Mouse (Mus musculus): ENCODE measurements at regions not wholly inside any gene's neighbourhood (a gene's known extent, or its start where the extent isn't known, plus 50 kb on each side); places are given as distances from the start of the nearest gene placed in this dataset.

DNA sequence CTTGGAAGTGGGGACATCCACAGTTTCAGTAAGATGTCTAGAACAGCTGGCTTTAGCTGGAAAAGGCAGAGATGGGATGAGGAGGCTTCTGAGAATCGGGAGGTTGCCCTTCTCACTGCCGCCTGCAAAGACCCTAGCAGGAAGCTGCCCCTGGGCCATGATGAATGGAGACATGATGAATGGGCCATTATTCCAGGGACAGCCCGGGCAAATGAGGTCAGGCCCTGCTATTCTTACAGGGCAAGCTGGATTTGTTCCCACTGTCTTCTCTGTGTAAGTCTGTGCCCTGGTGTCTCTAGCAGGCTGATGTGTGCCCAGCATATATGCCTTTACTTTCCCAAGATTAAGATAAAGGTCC is 51.1 kb upstream of the Iqsec3 start:
- DNase-seq (ENCODE audit: low spot score): no peak
- no peaks in the 10 kb centered on the region for H3K4me1 ChIP-seq (ENCODE audit: control insufficient read depth, insufficient read depth, low read length)
- H3K4me3 ChIP-seq (ENCODE audit: low read depth, low read length): no peak overlapping the region
- H3K4me2 ChIP-seq (ENCODE audit: low read depth, low read length): no peak overlapping the region
- no peak for ATAC-seq (ENCODE audit: low read depth)
- no peaks in the 10 kb centered on the region for H3K9me3 ChIP-seq (ENCODE audit: control insufficient read depth, low read length)
- H3K36me3 ChIP-seq (ENCODE audit: control insufficient read depth, insufficient read depth, low read length): no peaks in the 10 kb centered on the region
- H3K27me3 ChIP-seq (replicated peaks; ENCODE audit: control insufficient read depth, insufficient read depth, low read length): no peaks in the 10 kb centered on the region
- WGBS: 24% methylated on average over 3 of the region's 3 CpGs
- H3K9ac ChIP-seq (ENCODE audit: low read depth, low read length): no peak overlapping the region
- H3K27ac ChIP-seq (replicated peaks; ENCODE audit: low read depth, low read length): no peak overlapping the region

DNA sequence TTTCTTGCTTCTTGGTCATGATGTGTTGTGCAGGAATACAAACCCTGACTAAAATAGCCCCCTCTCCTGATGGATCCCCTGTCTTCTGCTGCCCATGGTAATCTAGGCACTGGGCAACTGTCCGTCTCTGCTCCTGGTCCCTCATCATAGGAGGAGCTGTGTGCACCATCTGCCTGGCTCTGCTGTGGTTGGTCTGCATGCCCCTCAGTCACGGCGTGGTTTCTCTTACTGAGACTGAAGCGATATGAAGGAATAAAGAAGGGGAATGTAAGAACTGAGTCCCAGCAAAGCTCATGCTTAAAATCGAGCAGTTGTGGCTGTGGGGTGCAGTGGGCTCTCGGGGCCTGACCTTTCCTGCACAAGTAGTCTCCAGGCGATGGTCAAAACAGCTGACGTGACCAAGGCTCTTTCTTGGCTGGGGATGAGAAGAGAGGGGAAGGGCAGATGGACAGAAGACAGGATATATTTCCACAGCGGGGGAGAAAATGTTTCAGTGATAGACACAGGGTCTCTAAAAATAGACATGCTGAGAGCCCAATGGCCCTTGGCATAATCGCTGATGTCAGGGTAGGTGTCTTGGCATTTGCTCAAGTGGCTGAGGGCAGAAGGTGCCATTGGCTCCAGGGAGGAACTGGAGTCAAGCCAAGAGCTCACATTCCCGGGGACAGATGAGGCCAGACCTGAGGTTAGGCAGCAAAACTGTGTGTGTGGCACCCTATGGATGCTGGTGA is 50.6 kb upstream of the Iqsec3 start:
- 69% methylated on average over 11 of the region's 11 CpGs for WGBS
- ATAC-seq (ENCODE audit: low read depth) (no peak), DNase-seq (ENCODE audit: low spot score) (no peak)
- no peak overlapping the region for H3K4me2 ChIP-seq (ENCODE audit: low read depth, low read length)
- H3K27ac ChIP-seq (replicated peaks; ENCODE audit: low read depth, low read length): no peak overlapping the region
- no peaks in the 10 kb centered on the region for H3K4me1 ChIP-seq (ENCODE audit: control insufficient read depth, insufficient read depth, low read length)
- no peak overlapping the region for H3K9ac ChIP-seq (ENCODE audit: low read depth, low read length)
- no peak overlapping the region for H3K4me3 ChIP-seq (ENCODE audit: low read depth, low read length)
- H3K27me3 ChIP-seq (replicated peaks; ENCODE audit: control insufficient read depth, insufficient read depth, low read length): no peaks in the 10 kb centered on the region
- no peaks in the 10 kb centered on the region for H3K9me3 ChIP-seq (ENCODE audit: control insufficient read depth, low read length)
- H3K36me3 ChIP-seq (ENCODE audit: control insufficient read depth, insufficient read depth, low read length): no peaks in the 10 kb centered on the region
